Mouse (Mus musculus): ENCODE data around the gene Ccdc85a. TPM values are rescaled to one million over a fixed set of nuclear protein-coding genes. Genes with fewer than 3 reads are reported as not detected.

Gene Ccdc85a
- total and polyA plus RNA-seq, 2 experiments from 2014 or later: 23.5 to 43.2 TPM

DNA sequence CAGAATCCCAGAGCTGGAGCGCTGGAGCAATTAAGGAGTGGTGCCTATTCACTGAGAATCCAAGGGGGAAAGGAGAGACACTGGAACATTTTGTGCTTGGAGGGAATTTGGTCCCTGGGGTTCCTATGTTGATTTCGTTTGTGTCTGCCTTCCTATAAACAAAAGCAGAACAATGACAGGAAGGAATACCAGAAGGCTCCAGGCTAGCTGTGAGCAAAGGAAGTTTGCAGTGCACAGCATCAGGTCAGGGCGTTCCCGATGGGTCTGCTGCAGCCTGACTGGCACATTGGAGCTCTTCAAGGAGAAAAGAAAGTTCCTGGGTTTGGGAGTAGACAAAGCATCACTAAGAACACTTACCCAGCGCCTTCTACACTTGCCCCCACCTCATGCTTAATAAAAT lies 1.9 kb downstream of the Ccdc85a start:
- H3K36me3 ChIP-seq (ENCODE audit: insufficient read depth): no peaks in the 10 kb centered on the region
- H3K9me3 ChIP-seq (ENCODE audit: low read length): no peaks in the 10 kb centered on the region
- 13% methylated on average over 5 of the region's 5 CpGs for WGBS
- DNase-seq (no peak), ATAC-seq (no peak)
- peak overlapping the region; percentile 81 for H3K4me2 ChIP-seq (ENCODE audit: low read depth)
- peak overlapping the region; percentile 72; the same call in 1 of the 2 replicates for H3K9ac ChIP-seq
- no peak overlapping the region for H3K27ac ChIP-seq (ENCODE audit: low read depth, low read length)
- no peaks in the 10 kb centered on the region for H3K27me3 ChIP-seq (ENCODE audit: insufficient read depth, low read length)
- peak overlapping the region; percentile 70 for H3K4me3 ChIP-seq (ENCODE audit: low read depth, low read length)
- H3K4me1 ChIP-seq (ENCODE audit: insufficient read depth): no peaks in the 10 kb centered on the region
- no peak for TF ChIP-seq CTCF (IDR thresholded peaks at IDR 0.05; ENCODE audit: low read depth)

GRCm38 (mm10) chr11:28572423-28572822 lies 11.7 kb downstream of the Ccdc85a start:
- Histone ChIP-seq H3K27ac (ENCODE audit: low read depth, low read length) (no peak overlapping the region), H3K27me3 (ENCODE audit: insufficient read depth, low read length) (no peaks in the 10 kb centered on the region), H3K9ac (no peak overlapping the region), H3K4me2 (ENCODE audit: low read depth) (no peak overlapping the region), H3K4me1 (ENCODE audit: insufficient read depth) (no peaks in the 10 kb centered on the region), H3K4me3 (ENCODE audit: low read depth, low read length) (no peak overlapping the region), H3K36me3 (ENCODE audit: insufficient read depth) (peaks cover 10% of the 10 kb centered on the region), H3K9me3 (ENCODE audit: low read length) (no peaks in the 10 kb centered on the region)
- no peak for DNase-seq
- WGBS: 83% methylated on average over 1 of the region's 1 CpGs
- ATAC-seq: no peak
- no peak for TF ChIP-seq CTCF (IDR thresholded peaks at IDR 0.05; ENCODE audit: low read depth)

DNA sequence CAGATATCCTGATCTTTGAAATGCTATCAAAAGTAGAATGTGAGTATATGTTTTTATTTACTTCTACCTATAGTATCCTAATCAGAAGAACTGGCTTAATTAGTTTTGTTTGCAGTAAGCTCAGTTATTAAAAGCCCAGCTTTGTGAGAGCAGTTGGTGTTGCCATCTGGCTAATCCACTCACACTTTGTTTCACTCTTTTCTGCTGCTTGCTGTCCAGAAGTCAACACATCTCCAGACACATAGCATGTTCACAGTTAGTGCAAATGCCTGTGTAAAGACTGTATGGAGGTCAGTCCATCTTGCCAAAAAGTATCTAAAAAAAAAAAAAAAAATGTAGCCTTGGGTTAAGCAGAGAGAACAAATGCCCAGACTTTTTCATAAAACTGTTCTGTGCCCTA lies 27.7 kb downstream of the Ccdc85a start:
- Histone ChIP-seq H3K4me1 (ENCODE audit: insufficient read depth) (no peaks in the 10 kb centered on the region), H3K4me3 (ENCODE audit: low read depth, low read length) (no peak overlapping the region), H3K27ac (ENCODE audit: low read depth, low read length) (no peak overlapping the region), H3K27me3 (ENCODE audit: insufficient read depth, low read length) (no peaks in the 10 kb centered on the region), H3K9ac (no peak overlapping the region), H3K9me3 (ENCODE audit: low read length) (no peaks in the 10 kb centered on the region; the same call in 1 of the 2 replicates), H3K4me2 (ENCODE audit: low read depth) (no peak overlapping the region), H3K36me3 (ENCODE audit: insufficient read depth) (no peaks in the 10 kb centered on the region)
- no peak for TF ChIP-seq CTCF (IDR thresholded peaks at IDR 0.05; ENCODE audit: low read depth)
- ATAC-seq: no peak
- no peak for DNase-seq

- Histone ChIP-seq H3K27ac (ENCODE audit: low read depth, low read length) (no peak overlapping the region), H3K36me3 (ENCODE audit: insufficient read depth) (no peaks in the 10 kb centered on the region), H3K4me2 (ENCODE audit: low read depth) (no peak overlapping the region), H3K4me3 (ENCODE audit: low read depth, low read length) (no peak overlapping the region), H3K9ac (no peak overlapping the region), H3K9me3 (ENCODE audit: low read length) (no peaks in the 10 kb centered on the region), H3K4me1 (ENCODE audit: insufficient read depth) (no peaks in the 10 kb centered on the region), H3K27me3 (ENCODE audit: insufficient read depth, low read length) (no peaks in the 10 kb centered on the region)
- ATAC-seq (no peak), DNase-seq (no peak)
- 94% methylated on average over 2 of the region's 2 CpGs for WGBS
- TF ChIP-seq CTCF (IDR thresholded peaks at IDR 0.05; ENCODE audit: low read depth): no peak
Measured at GRCm38 (mm10) chr11:28543429-28543828, 40.7 kb downstream of the Ccdc85a start.

DNA sequence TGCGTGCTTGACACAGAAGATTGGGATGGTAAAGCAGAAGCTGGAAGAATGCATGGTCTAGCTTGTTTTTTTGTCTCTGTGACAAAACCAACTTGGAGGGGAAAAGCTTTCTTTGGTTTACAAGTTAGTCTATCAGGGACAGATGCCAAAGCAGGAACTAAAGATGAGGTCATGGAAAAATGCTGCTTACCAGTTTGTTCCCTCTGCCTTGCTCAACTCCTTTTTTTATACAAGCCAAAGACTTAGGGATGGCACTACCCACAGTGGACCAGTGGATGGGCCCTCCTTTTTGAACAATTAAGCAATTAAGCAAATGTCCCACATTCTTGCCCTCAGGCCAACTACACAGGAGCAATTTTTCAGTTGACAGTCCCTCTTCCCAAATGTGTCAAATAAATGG lies 42.8 kb downstream of the Ccdc85a start:
- WGBS: 83% methylated on average over 1 of the region's 1 CpGs

DNA sequence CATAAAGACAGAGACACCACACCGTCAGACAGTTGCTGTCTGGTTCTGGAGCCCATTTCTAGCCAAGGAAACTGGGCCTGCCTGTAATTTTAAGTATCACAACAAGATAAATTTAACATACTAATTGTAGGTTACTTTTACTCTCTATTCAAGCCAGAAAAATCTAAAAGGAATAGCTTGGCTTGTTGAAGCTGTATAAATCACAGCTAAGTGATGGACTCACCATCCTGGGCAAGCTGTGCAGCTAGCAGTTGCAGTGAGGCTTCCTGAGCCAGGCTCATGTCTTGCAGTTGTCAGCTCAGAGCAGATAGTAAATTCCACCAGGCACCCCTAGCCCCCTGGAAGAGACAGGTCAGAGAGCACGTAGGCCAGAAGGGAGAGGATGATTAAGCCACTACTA lies 50.8 kb downstream of the Ccdc85a start:
- 0 out of 2 replicates have a peak, but pooled peaks cover 6% of the 10 kb centered on the region for H3K9me3 ChIP-seq (ENCODE audit: low read length)
- no peak overlapping the region for H3K9ac ChIP-seq
- H3K36me3 ChIP-seq (ENCODE audit: insufficient read depth): no peaks in the 10 kb centered on the region
- H3K4me2 ChIP-seq (ENCODE audit: low read depth): no peak overlapping the region
- 79% methylated on average over 2 of the region's 2 CpGs for WGBS
- ATAC-seq (no peak), DNase-seq (no peak)
- no peaks in the 10 kb centered on the region for H3K27me3 ChIP-seq (ENCODE audit: insufficient read depth, low read length)
- H3K4me1 ChIP-seq (ENCODE audit: insufficient read depth): no peaks in the 10 kb centered on the region
- TF ChIP-seq CTCF (IDR thresholded peaks at IDR 0.05; ENCODE audit: low read depth): no peak
- no peak overlapping the region for H3K4me3 ChIP-seq (ENCODE audit: low read depth, low read length)
- no peak overlapping the region for H3K27ac ChIP-seq (ENCODE audit: low read depth, low read length)

More for the DNA sequence above, 42.8 kb downstream of the Ccdc85a start:
- no peaks in the 10 kb centered on the region for H3K9me3 ChIP-seq (ENCODE audit: low read length)
- H3K9ac ChIP-seq: no peak overlapping the region
- H3K4me2 ChIP-seq (ENCODE audit: low read depth): no peak overlapping the region
- no peak overlapping the region for H3K27ac ChIP-seq (ENCODE audit: low read depth, low read length)
- H3K36me3 ChIP-seq (ENCODE audit: insufficient read depth): no peaks in the 10 kb centered on the region
- no peak for ATAC-seq
- TF ChIP-seq CTCF (IDR thresholded peaks at IDR 0.05; ENCODE audit: low read depth): no peak
- H3K27me3 ChIP-seq (ENCODE audit: insufficient read depth, low read length): no peaks in the 10 kb centered on the region
- DNase-seq: no peak
- H3K4me3 ChIP-seq (ENCODE audit: low read depth, low read length): no peak overlapping the region
- no peaks in the 10 kb centered on the region for H3K4me1 ChIP-seq (ENCODE audit: insufficient read depth)

DNA sequence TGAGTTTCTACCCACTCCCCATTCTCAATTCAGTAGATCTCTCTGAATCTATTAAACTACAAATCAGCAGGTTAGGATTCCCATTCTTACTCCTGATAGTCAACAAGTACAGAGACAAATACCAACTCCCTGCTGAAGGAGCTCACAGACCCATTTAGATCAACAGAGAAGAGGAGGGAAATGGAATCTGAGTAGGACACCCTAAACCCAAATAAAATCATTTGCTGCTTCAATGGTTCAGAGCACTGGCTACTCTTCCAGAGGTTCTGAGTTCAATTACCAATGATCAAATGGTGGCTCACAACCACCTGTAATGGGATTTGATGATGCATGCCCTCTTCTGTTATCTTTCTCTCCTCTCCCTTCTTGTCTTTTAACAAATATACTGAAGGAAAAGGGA lies 82.9 kb downstream of the Ccdc85a start:
- no peak for TF ChIP-seq CTCF (IDR thresholded peaks at IDR 0.05; ENCODE audit: low read depth)
- H3K9ac ChIP-seq: no peak overlapping the region
- H3K4me3 ChIP-seq (ENCODE audit: low read depth, low read length): no peak overlapping the region
- H3K27me3 ChIP-seq (ENCODE audit: insufficient read depth, low read length): no peaks in the 10 kb centered on the region
- no peaks in the 10 kb centered on the region for H3K9me3 ChIP-seq (ENCODE audit: low read length)
- DNase-seq (no peak), ATAC-seq (no peak)
- no peaks in the 10 kb centered on the region for H3K4me1 ChIP-seq (ENCODE audit: insufficient read depth)
- H3K36me3 ChIP-seq (ENCODE audit: insufficient read depth): no peaks in the 10 kb centered on the region
- no peak overlapping the region for H3K27ac ChIP-seq (ENCODE audit: low read depth, low read length)
- H3K4me2 ChIP-seq (ENCODE audit: low read depth): no peak overlapping the region

DNA sequence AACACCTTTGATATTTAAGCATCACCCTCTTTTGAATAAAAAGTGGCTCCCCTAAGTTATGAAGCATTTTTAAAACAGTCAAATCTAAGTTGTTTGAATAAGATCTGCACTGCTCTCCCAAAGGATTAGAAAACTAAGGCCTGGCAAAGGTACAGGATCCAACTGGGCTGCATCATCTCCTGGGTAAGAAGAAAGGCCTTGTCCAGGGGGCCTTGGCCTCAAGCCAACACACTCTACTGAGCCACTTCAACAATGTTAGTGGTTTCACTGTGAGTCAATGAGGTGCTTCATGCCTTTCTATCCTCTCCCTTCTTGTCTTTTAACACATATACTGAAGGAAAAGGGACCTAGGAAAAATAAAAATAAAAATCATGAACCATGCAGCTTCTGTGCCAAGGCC lies 87.1 kb downstream of the Ccdc85a start:
- no peak for DNase-seq
- H3K36me3 ChIP-seq (ENCODE audit: insufficient read depth): no peaks in the 10 kb centered on the region
- no peak overlapping the region for H3K9ac ChIP-seq
- no peak overlapping the region for H3K4me2 ChIP-seq (ENCODE audit: low read depth)
- no peaks in the 10 kb centered on the region for H3K4me1 ChIP-seq (ENCODE audit: insufficient read depth)
- H3K9me3 ChIP-seq (ENCODE audit: low read length): no peaks in the 10 kb centered on the region
- no peak for ATAC-seq
- no peak overlapping the region for H3K4me3 ChIP-seq (ENCODE audit: low read depth, low read length)
- TF ChIP-seq CTCF (IDR thresholded peaks at IDR 0.05; ENCODE audit: low read depth): no peak
- no peak overlapping the region for H3K27ac ChIP-seq (ENCODE audit: low read depth, low read length)
- H3K27me3 ChIP-seq (ENCODE audit: insufficient read depth, low read length): no peaks in the 10 kb centered on the region

Data from forebrain, postnatal 0 days (tissue).